Mouse (Mus musculus): ENCODE results near the gene Hcar1. TPM values are rescaled to one million over a fixed set of nuclear protein-coding genes. Genes with fewer than 3 reads are reported as not detected.

Gene Hcar1
- 0.55 and 0.87 TPM in 2 replicates for polyA plus RNA-seq (2015; fragmentation: Nextera tagmentation; extraction: Ambion mirVana)

DNA sequence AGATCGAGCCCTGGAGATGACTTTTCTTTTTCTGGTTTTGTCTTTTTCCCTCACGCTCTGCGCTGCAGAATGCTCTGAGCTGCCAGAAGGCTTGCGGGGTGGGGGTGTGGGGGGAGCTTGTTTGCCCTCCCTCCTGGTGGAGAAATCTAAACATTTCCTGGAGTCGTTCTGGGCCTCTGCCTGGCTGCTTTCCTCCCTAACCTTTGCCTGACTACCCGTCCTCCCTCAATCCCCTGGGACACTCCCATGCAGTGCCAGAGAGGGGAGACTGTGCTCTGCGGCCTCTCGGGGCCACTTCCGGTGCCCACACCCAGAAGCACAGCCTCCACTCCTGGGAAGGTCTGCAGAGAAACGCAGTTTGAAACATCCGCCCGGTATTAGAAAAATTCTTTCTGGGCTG, at the start of gene Hcar1:
Hcar1 (minus strand) TSS at position 93 of the 400 bp plus-strand sequence.
- peak within 1 kb of the TSS; percentile 22; the same call in 1 of the 2 replicates for H3K27ac ChIP-seq
- H3K4me2 ChIP-seq: peak within 1 kb of the TSS; percentile 34; the same call in 1 of the 2 replicates
- WGBS: 45% methylated on average over 12 of the region's 12 CpGs
- peak; percentile 37; the same call in 1 of the 2 replicates for ATAC-seq (ENCODE audit: insufficient number of reproducible peaks, low FRiP score, low TSS enrichment, low read depth)
- no peaks in the 10 kb centered on the region for H3K27me3 ChIP-seq
- no peaks in the 10 kb centered on the region for H3K36me3 ChIP-seq
- H3K9me3 ChIP-seq: no peaks in the 10 kb centered on the region
- H3K4me1 ChIP-seq: peaks cover 29% of the 10 kb centered on the region
- H3K4me3 ChIP-seq: no peak within 1 kb of the TSS
- no peak within 1 kb of the TSS for H3K9ac ChIP-seq

DNA sequence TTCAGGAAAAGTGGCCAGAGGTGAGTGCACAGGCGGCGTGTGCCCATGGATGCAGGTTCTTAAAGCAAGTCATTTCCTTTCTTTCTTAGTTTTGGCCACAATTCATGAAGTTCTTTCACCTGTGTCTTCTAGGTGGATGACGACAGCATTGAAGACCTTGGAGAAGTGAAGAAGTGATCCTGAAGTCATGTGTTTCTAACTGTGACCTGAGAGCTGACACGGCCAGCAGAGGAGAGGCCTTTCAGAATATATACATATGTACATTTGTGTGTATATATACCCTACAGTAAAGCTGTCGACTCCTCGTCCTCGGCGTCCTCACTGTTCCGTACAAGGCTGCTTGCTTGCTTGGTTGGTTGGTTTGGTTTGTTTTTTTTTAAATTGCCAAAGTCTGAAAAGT, 47.3 kb upstream of the Hcar1 start, which contains the start of gene Gm43518:
Gm43518 (plus strand) TSS at position 301 of the 400 bp plus-strand sequence.
- no peak within 1 kb of the TSS for H3K9ac ChIP-seq
- no peak within 1 kb of the TSS for H3K4me3 ChIP-seq
- H3K9me3 ChIP-seq: no peaks in the 10 kb centered on the region
- H3K27me3 ChIP-seq: no peaks in the 10 kb centered on the region
- WGBS: 94% methylated on average over 9 of the region's 9 CpGs
- peaks cover 67% of the 10 kb centered on the region for H3K36me3 ChIP-seq
- peaks cover 11% of the 10 kb centered on the region; the same call in 1 of the 2 replicates for H3K4me1 ChIP-seq
- no peak within 1 kb of the TSS for H3K27ac ChIP-seq
- ATAC-seq (ENCODE audit: insufficient number of reproducible peaks, low FRiP score, low TSS enrichment, low read depth): no peak
- no peak within 1 kb of the TSS for H3K4me2 ChIP-seq

DNA sequence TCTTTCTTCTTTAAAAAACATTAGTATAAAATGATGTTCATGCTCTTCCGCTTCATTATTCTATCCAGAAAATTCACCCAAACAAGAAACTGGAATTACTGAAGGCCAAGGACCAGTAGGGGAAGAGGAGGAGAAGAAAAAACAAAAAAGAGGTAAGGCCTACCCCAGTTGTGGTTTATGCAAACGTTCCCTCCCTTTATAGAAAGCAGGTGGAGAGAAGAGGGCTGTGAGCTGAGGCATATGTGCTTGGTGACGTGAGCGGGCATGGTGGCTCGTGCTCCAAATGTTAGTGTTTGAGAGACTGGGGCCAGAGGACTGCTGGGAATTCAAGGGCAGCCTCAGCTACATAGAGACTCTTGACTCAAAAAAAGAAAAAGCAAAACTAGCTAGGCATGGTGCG, 42.3 kb upstream of the Hcar1 start:
- peaks cover 84% of the 10 kb centered on the region for H3K36me3 ChIP-seq
- no peak overlapping the region for H3K27ac ChIP-seq
- WGBS: 90% methylated on average over 6 of the region's 6 CpGs
- no peak overlapping the region for H3K9ac ChIP-seq
- H3K4me3 ChIP-seq: no peak overlapping the region
- no peak for ATAC-seq (ENCODE audit: insufficient number of reproducible peaks, low FRiP score, low TSS enrichment, low read depth)
- H3K4me1 ChIP-seq: no peaks in the 10 kb centered on the region
- no peak overlapping the region for H3K4me2 ChIP-seq
- H3K9me3 ChIP-seq: no peaks in the 10 kb centered on the region
- no peaks in the 10 kb centered on the region for H3K27me3 ChIP-seq

DNA sequence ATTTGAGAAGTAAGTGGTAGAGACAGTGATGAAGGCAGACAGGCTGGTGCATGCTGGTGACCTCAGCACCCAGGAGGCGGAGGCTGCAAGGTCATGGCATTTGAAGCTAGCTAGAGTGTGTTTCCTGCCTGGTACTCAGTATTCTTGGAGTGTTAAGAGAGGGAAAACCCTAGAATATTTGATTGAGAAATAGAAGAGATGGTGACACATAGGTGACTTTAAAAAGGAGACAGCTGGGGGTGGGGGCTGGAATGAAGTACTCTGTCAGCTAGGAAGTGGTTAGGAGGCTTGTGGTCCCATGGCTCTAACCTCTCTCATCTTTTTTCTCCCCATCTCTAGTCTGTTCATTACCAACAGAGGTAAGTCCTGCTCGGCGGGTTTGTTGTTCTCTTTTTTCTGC, 35.0 kb upstream of the Hcar1 start:
- WGBS: 93% methylated on average over 3 of the region's 3 CpGs
- no peaks in the 10 kb centered on the region for H3K4me1 ChIP-seq
- H3K4me3 ChIP-seq: no peak overlapping the region
- no peak overlapping the region for H3K9ac ChIP-seq
- no peak overlapping the region for H3K4me2 ChIP-seq
- H3K9me3 ChIP-seq: no peaks in the 10 kb centered on the region
- peaks cover 53% of the 10 kb centered on the region for H3K36me3 ChIP-seq
- H3K27ac ChIP-seq: no peak overlapping the region
- no peak for ATAC-seq (ENCODE audit: insufficient number of reproducible peaks, low FRiP score, low TSS enrichment, low read depth)
- no peaks in the 10 kb centered on the region for H3K27me3 ChIP-seq

DNA sequence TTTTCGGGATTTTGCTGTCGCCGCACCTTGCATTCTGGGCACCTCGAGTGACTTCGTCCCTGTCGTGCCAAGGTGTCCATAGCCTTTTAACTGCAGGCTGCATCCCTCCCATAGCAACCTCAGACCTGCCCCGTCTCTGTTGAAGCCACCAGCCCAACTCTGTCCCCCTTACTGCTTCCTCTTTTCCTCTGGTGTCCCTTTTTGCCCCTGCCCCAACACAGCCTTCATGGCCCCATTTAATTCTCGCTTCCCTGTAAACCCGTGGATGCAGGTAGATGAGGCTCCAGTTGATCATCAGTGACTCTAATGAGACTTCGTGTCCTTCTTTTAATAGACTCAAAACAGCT, 27.8 kb upstream of the Hcar1 start:
- WGBS: 3% methylated on average over 10 of the region's 10 CpGs
- Histone ChIP-seq H3K27ac (peak overlapping the region; percentile 89), H3K4me3 (peak overlapping the region; percentile 98), H3K9ac (peak overlapping the region; percentile 100), H3K36me3 (peaks cover 36% of the 10 kb centered on the region), H3K4me2 (peak overlapping the region; percentile 81), H3K27me3 (no peaks in the 10 kb centered on the region), H3K4me1 (peaks cover 21% of the 10 kb centered on the region), H3K9me3 (no peaks in the 10 kb centered on the region)
- ATAC-seq (ENCODE audit: insufficient number of reproducible peaks, low FRiP score, low TSS enrichment, low read depth): no peak

DNA sequence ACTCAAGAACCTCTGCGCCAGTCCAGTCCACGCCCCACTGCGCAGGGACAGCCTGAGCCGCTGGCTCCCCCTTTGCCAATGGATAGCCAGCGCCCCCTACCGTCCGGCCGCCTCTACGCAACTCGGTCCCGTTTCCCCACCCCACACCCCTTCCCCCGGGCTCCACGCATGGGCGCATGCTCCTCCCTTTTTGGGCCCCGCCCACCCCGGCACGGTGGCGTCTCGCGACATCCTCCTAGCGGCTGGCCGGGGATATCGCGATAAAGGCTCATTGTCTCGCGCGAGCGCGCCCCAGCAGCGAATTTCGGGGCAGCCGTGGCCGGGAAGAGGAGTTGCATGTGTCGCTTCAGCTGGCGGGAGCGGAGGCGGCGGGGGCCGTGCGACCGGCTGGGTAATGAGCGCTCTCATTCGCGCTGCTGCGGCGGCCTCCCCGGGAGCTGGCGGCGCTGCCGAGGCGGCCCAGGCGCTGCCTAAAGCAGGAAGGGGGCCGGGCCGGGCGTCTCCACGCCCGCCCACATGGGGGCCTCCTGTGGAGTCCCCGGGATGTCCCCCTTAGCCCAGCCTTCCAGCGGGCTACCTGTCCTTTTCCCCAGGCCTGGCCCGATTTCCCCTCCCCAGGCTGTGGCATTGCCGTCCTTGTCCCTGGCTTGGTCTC, 27.3 kb upstream of the Hcar1 start, which contains the start of gene Denr:
Denr (plus strand) TSS at position 200 of the 655 bp plus-strand sequence.
- under 1% methylated on average over 60 of the region's 61 CpGs for WGBS
- peaks cover 31% of the 10 kb centered on the region for H3K36me3 ChIP-seq
- H3K4me2 ChIP-seq: peak within 1 kb of the TSS; percentile 81
- H3K9ac ChIP-seq: peak within 1 kb of the TSS; percentile 100
- no peaks in the 10 kb centered on the region for H3K9me3 ChIP-seq
- peaks cover 21% of the 10 kb centered on the region for H3K4me1 ChIP-seq
- H3K27ac ChIP-seq: peak within 1 kb of the TSS; percentile 89
- ATAC-seq (ENCODE audit: insufficient number of reproducible peaks, low FRiP score, low TSS enrichment, low read depth): peak; percentile 90
- no peaks in the 10 kb centered on the region for H3K27me3 ChIP-seq
- peak within 1 kb of the TSS; percentile 98 for H3K4me3 ChIP-seq

DNA sequence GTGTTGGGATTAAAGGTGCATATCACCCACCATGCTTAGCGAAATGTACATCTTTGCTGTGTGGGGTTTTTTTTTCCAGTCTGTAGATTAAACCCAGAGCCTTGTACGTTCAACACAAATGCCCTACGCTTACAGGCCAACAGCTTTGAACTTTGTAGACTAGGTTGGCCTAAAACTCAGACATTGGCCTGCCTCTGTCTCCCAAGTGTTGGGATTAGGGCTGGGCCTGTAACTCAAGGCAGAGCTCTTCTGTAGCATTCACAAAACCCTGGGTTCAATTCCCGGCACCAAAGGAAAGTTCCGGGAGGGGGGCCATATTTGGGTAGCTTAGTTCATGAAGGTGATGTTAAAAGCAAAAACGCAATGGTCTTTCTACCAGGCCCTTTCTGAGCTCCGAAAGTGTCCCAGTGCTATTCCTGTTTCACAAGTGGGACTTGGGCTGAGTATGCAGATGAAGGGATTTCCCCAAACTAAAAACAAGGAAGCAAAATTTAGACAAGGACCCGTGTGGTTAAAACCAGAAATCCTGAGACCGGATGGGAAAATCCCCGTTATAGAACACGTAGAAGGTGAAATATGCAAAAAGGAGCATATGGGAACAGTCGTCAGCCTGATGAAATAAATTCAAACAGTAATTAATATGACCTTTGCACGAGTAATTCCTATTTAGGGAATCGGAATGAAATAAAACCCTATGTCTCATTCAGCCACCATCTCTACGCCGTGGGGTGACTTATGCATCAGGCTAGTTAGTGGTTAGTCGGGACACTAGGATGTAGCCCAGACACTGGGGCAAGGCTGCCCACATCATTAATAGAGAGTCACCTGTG, 26.5 kb upstream of the Hcar1 start:
- Histone ChIP-seq H3K36me3 (peaks cover 25% of the 10 kb centered on the region), H3K4me3 (peak overlapping the region; percentile 98), H3K9me3 (no peaks in the 10 kb centered on the region), H3K27me3 (no peaks in the 10 kb centered on the region), H3K9ac (no peak overlapping the region), H3K27ac (no peak overlapping the region), H3K4me1 (peaks cover 21% of the 10 kb centered on the region), H3K4me2 (peak overlapping the region; percentile 37)
- ATAC-seq (ENCODE audit: insufficient number of reproducible peaks, low FRiP score, low TSS enrichment, low read depth): no peak
- WGBS: 66% methylated on average over 17 of the region's 17 CpGs

DNA sequence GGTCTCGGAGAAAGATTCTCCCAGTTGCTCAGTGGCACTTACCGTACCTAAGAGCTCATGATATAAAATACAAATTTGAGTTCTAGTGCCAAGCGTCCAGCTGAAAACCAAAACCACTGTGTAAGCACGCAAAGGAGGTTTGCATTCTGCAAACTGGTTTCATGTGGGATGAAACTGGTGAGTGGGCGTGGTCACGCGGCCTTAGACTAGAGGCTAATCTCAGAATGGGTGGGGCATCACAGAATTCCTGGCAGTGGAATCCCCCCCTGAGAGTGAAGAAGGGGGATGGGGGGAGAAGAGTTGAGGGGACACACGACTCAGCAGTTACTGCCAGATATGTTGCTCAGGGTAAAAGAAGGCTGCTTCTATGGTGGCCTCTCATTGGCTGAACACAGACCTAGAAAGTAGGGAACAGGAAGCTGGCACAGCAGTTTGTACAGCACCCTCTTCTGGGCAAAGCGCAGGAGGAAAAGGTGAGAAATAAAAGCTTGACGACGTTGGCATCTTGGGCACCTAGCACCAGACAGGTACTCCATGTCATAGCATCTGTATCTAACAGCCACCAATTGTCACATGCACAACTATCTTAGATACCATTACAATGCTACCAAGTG, 24.3 kb upstream of the Hcar1 start:
- H3K4me3 ChIP-seq: no peak overlapping the region
- H3K27me3 ChIP-seq: no peaks in the 10 kb centered on the region
- H3K27ac ChIP-seq: no peak overlapping the region
- H3K4me1 ChIP-seq: peaks cover 17% of the 10 kb centered on the region
- peaks cover 7% of the 10 kb centered on the region; the same call in 1 of the 2 replicates for H3K36me3 ChIP-seq
- H3K4me2 ChIP-seq: no peak overlapping the region
- ATAC-seq (ENCODE audit: insufficient number of reproducible peaks, low FRiP score, low TSS enrichment, low read depth): no peak
- 69% methylated on average over 11 of the region's 11 CpGs for WGBS
- no peaks in the 10 kb centered on the region for H3K9me3 ChIP-seq
- H3K9ac ChIP-seq: no peak overlapping the region

DNA sequence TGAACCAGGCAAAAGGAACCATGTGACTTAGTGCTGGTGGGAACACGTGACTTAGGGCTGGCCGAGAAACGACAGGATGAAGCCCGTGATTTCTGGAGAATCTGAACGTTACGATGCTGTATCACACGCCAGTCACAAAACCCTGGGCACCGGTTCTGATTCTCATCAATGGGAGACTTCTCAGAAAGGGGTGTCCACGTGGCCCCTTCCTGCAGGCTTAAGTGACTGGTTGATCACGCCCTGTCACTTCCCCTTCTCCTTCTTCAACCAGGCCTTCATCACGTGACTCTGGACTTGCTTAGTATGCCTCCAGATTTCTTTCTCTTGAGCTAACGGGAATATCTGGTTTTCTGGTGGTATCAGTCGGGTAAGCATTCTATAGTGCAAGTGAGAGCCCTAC, 17.5 kb upstream of the Hcar1 start:
- 73% methylated on average over 13 of the region's 13 CpGs for WGBS
- Histone ChIP-seq H3K9me3 (no peaks in the 10 kb centered on the region), H3K36me3 (no peaks in the 10 kb centered on the region), H3K4me1 (0 out of 2 replicates have a peak, but pooled peaks cover 2% of the 10 kb centered on the region), H3K4me2 (no peak overlapping the region), H3K27ac (no peak overlapping the region), H3K4me3 (no peak overlapping the region), H3K9ac (no peak overlapping the region), H3K27me3 (no peaks in the 10 kb centered on the region)
- ATAC-seq (ENCODE audit: insufficient number of reproducible peaks, low FRiP score, low TSS enrichment, low read depth): no peak

DNA sequence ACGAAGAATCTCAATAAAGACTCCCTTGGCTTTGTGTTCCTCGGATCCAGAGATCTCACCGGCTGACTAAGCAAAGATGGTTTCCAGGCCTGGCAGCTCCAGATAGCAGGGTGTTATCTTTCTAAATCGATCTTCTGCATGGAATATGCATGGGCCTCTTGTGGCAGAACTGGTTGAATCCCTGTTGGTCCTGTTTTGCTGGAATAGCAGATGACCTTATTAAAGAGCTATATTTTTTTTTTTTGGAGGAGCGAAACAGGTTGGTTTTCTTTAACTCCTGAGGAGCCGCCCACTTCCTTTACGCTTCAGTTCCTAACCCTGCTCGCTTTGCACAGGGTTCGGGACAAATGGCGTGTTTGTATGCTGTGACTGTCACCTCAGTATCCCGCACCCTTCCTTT, 16.6 kb upstream of the Hcar1 start:
- no peak overlapping the region for H3K4me3 ChIP-seq
- no peak overlapping the region for H3K9ac ChIP-seq
- H3K27me3 ChIP-seq: no peaks in the 10 kb centered on the region
- no peaks in the 10 kb centered on the region for H3K36me3 ChIP-seq
- H3K4me2 ChIP-seq: no peak overlapping the region
- no peak for ATAC-seq (ENCODE audit: insufficient number of reproducible peaks, low FRiP score, low TSS enrichment, low read depth)
- no peak overlapping the region; the same call in 1 of the 2 replicates for H3K27ac ChIP-seq
- WGBS: 68% methylated on average over 11 of the region's 11 CpGs
- H3K9me3 ChIP-seq: no peaks in the 10 kb centered on the region
- 0 out of 2 replicates have a peak, but pooled peaks cover 2% of the 10 kb centered on the region for H3K4me1 ChIP-seq

DNA sequence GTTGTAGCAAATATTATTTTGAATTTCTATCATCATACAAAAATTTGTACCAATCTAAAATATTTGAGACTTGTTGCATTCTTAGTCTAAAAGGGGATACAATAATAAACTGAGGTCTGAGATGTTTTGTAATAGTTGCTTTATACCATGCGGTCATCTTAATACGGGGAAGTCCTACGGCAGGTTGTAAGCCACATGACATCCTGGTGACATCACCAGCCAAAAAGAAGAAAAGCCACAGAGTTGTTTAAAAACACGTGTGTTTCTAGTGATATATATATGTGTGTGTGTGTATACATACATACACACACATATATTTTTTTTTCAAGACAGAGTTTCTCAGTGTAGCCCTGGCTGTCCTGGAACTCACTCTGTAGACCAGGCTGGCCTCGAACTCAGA, 13.7 kb upstream of the Hcar1 start:
- Histone ChIP-seq H3K27me3 (no peaks in the 10 kb centered on the region), H3K9ac (no peak overlapping the region), H3K4me1 (0 out of 2 replicates have a peak, but pooled peaks cover 2% of the 10 kb centered on the region), H3K4me3 (no peak overlapping the region), H3K4me2 (no peak overlapping the region), H3K36me3 (no peaks in the 10 kb centered on the region), H3K9me3 (no peaks in the 10 kb centered on the region), H3K27ac (no peak overlapping the region)
- WGBS: 86% methylated on average over 5 of the region's 5 CpGs
- ATAC-seq (ENCODE audit: insufficient number of reproducible peaks, low FRiP score, low TSS enrichment, low read depth): no peak
